Comparison of ENCODE assay signal across 20 mouse cellular contexts in the genomic region with DNA sequence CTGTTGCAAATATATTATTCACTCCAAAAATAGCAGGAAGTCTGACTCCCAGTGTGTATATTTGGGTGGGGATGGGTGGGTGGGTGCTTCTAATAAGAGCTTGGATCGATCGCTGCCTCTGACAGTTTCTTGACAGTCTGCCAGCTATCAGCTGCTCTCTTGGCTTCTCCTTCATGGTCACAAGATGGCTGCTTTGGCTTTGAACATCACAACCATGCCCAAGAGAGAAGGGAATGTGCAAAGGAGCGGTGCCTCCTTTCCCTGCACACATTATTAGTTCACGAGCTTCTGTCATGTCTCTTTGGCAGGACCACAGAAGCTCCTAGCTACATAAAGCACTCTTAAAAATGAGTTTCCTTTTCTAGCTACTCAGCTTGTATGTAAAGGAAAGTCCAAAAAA.
DNase-seq lines count a peak whose midpoint lies in the region; ATAC-seq and TF ChIP-seq lines count a peak whose summit lies in the region.
"Had no signal": no experiment of that assay in that cellular context is flagged by ENCODE, and none has a peak within 500 bp of the region (broad histone marks: within the 10 kb centered on the region; RNA-seq: fewer than 3 reads in every experiment).

No protein-coding gene starts in this region.

- ATAC-seq in forebrain, embryonic 14.5 days = peak; percentile 66; the same call in 1 of the 2 replicates
- no peak for ATAC-seq in forebrain, embryonic 13.5 days
- no peak for ATAC-seq in midbrain, postnatal 0 days (ENCODE audit: low FRiP score)
- no peak for ATAC-seq in midbrain, embryonic 15.5 days (replicated peaks)
- ATAC-seq: midbrain, embryonic 16.5 days had no signal

- 55% methylated on average over 4 of the region's 4 CpGs for WGBS in forebrain, embryonic 14.5 days
- 70% methylated on average over 4 of the region's 4 CpGs for WGBS in forebrain, embryonic 13.5 days
- WGBS in midbrain, postnatal 0 days = 60% methylated on average over 4 of the region's 4 CpGs
- WGBS in midbrain, embryonic 15.5 days = 67% methylated on average over 4 of the region's 4 CpGs

- H3K4me3 ChIP-seq in forebrain, embryonic 14.5 days (ENCODE audit: low read depth, low read length) = no peak overlapping the region
- no peak overlapping the region for H3K4me3 ChIP-seq in forebrain, embryonic 13.5 days
- H3K4me3 ChIP-seq in midbrain, postnatal 0 days (ENCODE audit: low read depth, low read length) = no peak overlapping the region
- H3K4me3 ChIP-seq in midbrain, embryonic 15.5 days = no peak overlapping the region
- H3K4me3 ChIP-seq: embryonic facial prominence, embryonic 15.5 days; layer of hippocampus, adult 2 months; limb, embryonic 12.5 days; megakaryocyte, embryonic 14.5 days; stomach, embryonic 15.5 days had no signal

- no peak overlapping the region for H3K4me2 ChIP-seq in forebrain, embryonic 14.5 days (ENCODE audit: low read length)
- H3K4me2 ChIP-seq in forebrain, embryonic 13.5 days = no peak overlapping the region
- no peak overlapping the region for H3K4me2 ChIP-seq in midbrain, postnatal 0 days (ENCODE audit: low read depth, low read length, poor library complexity, severe bottlenecking)
- H3K4me2 ChIP-seq in midbrain, embryonic 15.5 days = no peak overlapping the region
- H3K4me2 ChIP-seq: embryonic facial prominence, embryonic 15.5 days; limb, embryonic 12.5 days; stomach, embryonic 15.5 days had no signal

- H3K36me3 ChIP-seq in forebrain, embryonic 14.5 days (ENCODE audit: control insufficient read depth, insufficient read depth, low read length) = no peaks in the 10 kb centered on the region
- no peaks in the 10 kb centered on the region for H3K36me3 ChIP-seq in forebrain, embryonic 13.5 days (ENCODE audit: poor library complexity, severe bottlenecking)
- no peaks in the 10 kb centered on the region for H3K36me3 ChIP-seq in midbrain, postnatal 0 days (ENCODE audit: insufficient read depth, low read length)
- H3K36me3 ChIP-seq in midbrain, embryonic 15.5 days (replicated peaks) = no peaks in the 10 kb centered on the region
- H3K36me3 ChIP-seq: embryonic facial prominence, embryonic 15.5 days; limb, embryonic 12.5 days; stomach, embryonic 15.5 days had no signal

- H3K9ac ChIP-seq in forebrain, embryonic 14.5 days (ENCODE audit: low read length) = no peak overlapping the region
- H3K9ac ChIP-seq in forebrain, embryonic 13.5 days = no peak overlapping the region
- no peak overlapping the region for H3K9ac ChIP-seq in midbrain, postnatal 0 days (replicated peaks; ENCODE audit: low read length, poor library complexity, severe bottlenecking)
- no peak overlapping the region for H3K9ac ChIP-seq in midbrain, embryonic 15.5 days
- H3K9ac ChIP-seq: embryonic facial prominence, embryonic 15.5 days; limb, embryonic 12.5 days; liver, embryonic 14.5 days; stomach, embryonic 15.5 days had no signal

- H3K4me1 ChIP-seq in forebrain, embryonic 14.5 days (ENCODE audit: control insufficient read depth, insufficient read depth, low read length) = no peaks in the 10 kb centered on the region
- H3K4me1 ChIP-seq in forebrain, embryonic 13.5 days = no peaks in the 10 kb centered on the region
- H3K4me1 ChIP-seq in midbrain, postnatal 0 days (ENCODE audit: insufficient read depth, low read length) = 0 out of 2 replicates have a peak, but pooled peaks cover 2% of the 10 kb centered on the region
- H3K4me1 ChIP-seq in midbrain, embryonic 15.5 days = peaks cover 5% of the 10 kb centered on the region; the same call in 1 of the 2 replicates
- H3K4me1 ChIP-seq: embryonic facial prominence, embryonic 15.5 days had no signal

- no peaks in the 10 kb centered on the region for H3K9me3 ChIP-seq in forebrain, embryonic 14.5 days (replicated peaks; ENCODE audit: control insufficient read depth, low read length)
- no peaks in the 10 kb centered on the region for H3K9me3 ChIP-seq in forebrain, embryonic 13.5 days (replicated peaks)
- no peaks in the 10 kb centered on the region for H3K9me3 ChIP-seq in midbrain, postnatal 0 days (ENCODE audit: low read length)
- H3K9me3 ChIP-seq in midbrain, embryonic 15.5 days = no peaks in the 10 kb centered on the region
- H3K9me3 ChIP-seq: embryonic facial prominence, embryonic 15.5 days; limb, embryonic 12.5 days; stomach, embryonic 15.5 days had no signal

- no peak for TF ChIP-seq CTCF in midbrain, postnatal 0 days (IDR thresholded peaks at IDR 0.05)

- DNase-seq in forebrain, embryonic 14.5 days (ENCODE audit: low spot score) = peak; percentile 80
- peak; percentile 34 to 43 for DNase-seq in heart, postnatal 10 days
- DNase-seq in heart, adult 8-10 months (ENCODE audit: low spot score) = no peak
- peak; percentile 67 for DNase-seq in midbrain, postnatal 0 days (ENCODE audit: low spot score)
- DNase-seq in lung, postnatal 4 days = peak; percentile 41 to 62
- no peak for DNase-seq in adrenal gland, postnatal 36 days
- DNase-seq: adrenal gland, adult 2 months; cerebellum, adult 8-10 months; gastrocnemius, postnatal 10 days; right cerebral cortex, adult 18-20 months had no signal

- no peak overlapping the region for H3K27ac ChIP-seq in forebrain, embryonic 14.5 days (ENCODE audit: low read depth, low read length)
- H3K27ac ChIP-seq in forebrain, embryonic 13.5 days = no peak overlapping the region
- H3K27ac ChIP-seq in midbrain, postnatal 0 days (ENCODE audit: low read depth, low read length) = no peak overlapping the region
- H3K27ac ChIP-seq in midbrain, embryonic 15.5 days = no peak overlapping the region
- H3K27ac ChIP-seq: embryonic facial prominence, embryonic 15.5 days; kidney, postnatal 0 days; layer of hippocampus, adult 2 months; limb, embryonic 12.5 days; liver, embryonic 14.5 days; stomach, embryonic 15.5 days had no signal

- H3K27me3 ChIP-seq in forebrain, embryonic 14.5 days (replicated peaks; ENCODE audit: control insufficient read depth, insufficient read depth, low read length) = no peaks in the 10 kb centered on the region
- H3K27me3 ChIP-seq in forebrain, embryonic 13.5 days = no peaks in the 10 kb centered on the region
- H3K27me3 ChIP-seq in midbrain, postnatal 0 days (ENCODE audit: insufficient read depth, low read length) = no peaks in the 10 kb centered on the region
- no peaks in the 10 kb centered on the region for H3K27me3 ChIP-seq in midbrain, embryonic 15.5 days (replicated peaks)
- H3K27me3 ChIP-seq: embryonic facial prominence, embryonic 15.5 days; limb, embryonic 12.5 days; stomach, embryonic 15.5 days had no signal

- intact Hi-C loops in heart, postnatal 10 days (cut with DNase I) = no loop called here

Comparison
In these comparisons a context has a peak if more than half of its experiments do, and no peak if none do; other contexts are left out.
1. DNase-seq: peak in forebrain, embryonic 14.5 days (single experiment), heart, postnatal 10 days (2 of 2), midbrain, postnatal 0 days (single experiment) and lung, postnatal 4 days (2 of 2); none in heart, adult 8-10 months (single experiment) and adrenal gland, postnatal 36 days (0 of 2).